Mouse (Mus musculus) midbrain, embryonic 16.5 days (tissue): ENCODE results near the gene Erlec1. TPM values are rescaled to one million over a fixed set of nuclear protein-coding genes. Genes with fewer than 3 reads are reported as not detected.
A peak's percentile ranks its signal among the peaks of the same experiment; 100 is the strongest.

ENCODE experiments used
- ATAC-seq: fragments of 200-750 bp; cut with Nextera tagmentation; 2 replicates; pipeline ENCODE4 v1.8.0; 2017; ENCODE audit warnings: moderate TSS enrichment
- H3K27ac ChIP-seq: fragments of 300-500 bp; sonication (generic); 2 replicates; pipeline ENCODE4 v1.5.1; 2014; ENCODE audit warnings: mild to moderate bottlenecking, low read length, mixed read lengths
- H3K27me3 ChIP-seq: fragments of 300-500 bp; sonication (generic); 2 replicates; pipeline ENCODE4 v1.6.1; 2014; ENCODE audit warnings: low read depth, low read length, mixed read lengths; ENCODE audit not compliant: control insufficient read depth, insufficient read depth
- H3K36me3 ChIP-seq: fragments of 300-500 bp; sonication (generic); 2 replicates; pipeline ENCODE4 v1.6.1; 2014; ENCODE audit warnings: mild to moderate bottlenecking, low read length, moderate library complexity, mixed read lengths; ENCODE audit not compliant: control insufficient read depth, insufficient read depth
- H3K4me1 ChIP-seq: fragments of 300-500 bp; sonication (generic); 2 replicates; pipeline ENCODE4 v1.6.1; 2014; ENCODE audit warnings: mild to moderate bottlenecking, low read length, mixed read lengths; ENCODE audit not compliant: control insufficient read depth, insufficient read depth
- H3K4me2 ChIP-seq: fragments of 300-500 bp; sonication (generic); 2 replicates; pipeline ENCODE4 v1.6.1; 2014; ENCODE audit warnings: mild to moderate bottlenecking, low read length, mixed read lengths
- H3K4me3 ChIP-seq: fragments of 300-500 bp; sonication (generic); 2 replicates; pipeline ENCODE4 v1.5.1; 2014; ENCODE audit warnings: low read depth, mild to moderate bottlenecking, low read length, moderate library complexity, mixed read lengths
- H3K9ac ChIP-seq: fragments of 300-500 bp; sonication (generic); 2 replicates; pipeline ENCODE4 v1.6.1; 2014; ENCODE audit warnings: low read depth, low read length, mixed read lengths
- H3K9me3 ChIP-seq: fragments of 300-500 bp; sonication (generic); replicated peaks from 2 replicates; pipeline ENCODE4 v1.6.1; 2014; ENCODE audit warnings: mild to moderate bottlenecking, low read length, mixed read lengths; ENCODE audit not compliant: control insufficient read depth, poor library complexity, severe bottlenecking
- WGBS: fragments of 180-500 bp; shearing (Covaris S2); extraction: QIAGEN DNeasy Blood & Tissue Kit; methylation state at CpG from one replicate; pipeline ENCODE4 v1.1.7; 2014; 5-methylcytosine and 5-hydroxymethylcytosine counted together
- polyA plus RNA-seq: library from polyadenylated mRNA; unstranded; fragments of >200 nt; fragmentation: Nextera tagmentation; extraction: Ambion mirVana; gene quantifications from 2 replicates; pipeline ENCODE4 v1.2.1, GENCODE M21; 2015

Gene Erlec1
- polyA plus RNA-seq, 1 experiment from 2014 or later: 10.2 TPM

GRCm38 (mm10) chr11:30953469-30954154 lies 523 bp downstream of the Erlec1 start:
- H3K27me3 ChIP-seq: no peaks in the 10 kb centered on the region
- H3K4me1 ChIP-seq: peaks cover 13% of the 10 kb centered on the region
- ATAC-seq: peak; percentile 93
- peak overlapping the region; percentile 79 for H3K27ac ChIP-seq
- WGBS: under 1% methylated on average over 19 of the region's 32 CpGs
- peak overlapping the region; percentile 92 for H3K9ac ChIP-seq
- H3K9me3 ChIP-seq: peaks cover 3% of the 10 kb centered on the region; the same call in 1 of the 2 replicates
- H3K4me3 ChIP-seq: peak overlapping the region; percentile 86
- H3K36me3 ChIP-seq: peaks cover 14% of the 10 kb centered on the region; the same call in 1 of the 2 replicates
- peak overlapping the region; percentile 66 for H3K4me2 ChIP-seq

- Histone ChIP-seq H3K9ac (no peak overlapping the region), H3K4me3 (peak overlapping the region; percentile 86), H3K27ac (no peak overlapping the region), H3K9me3 (peaks cover 2% of the 10 kb centered on the region; the same call in 1 of the 2 replicates), H3K4me2 (peak overlapping the region; percentile 66), H3K4me1 (peaks cover 13% of the 10 kb centered on the region), H3K36me3 (peaks cover 19% of the 10 kb centered on the region; the same call in 1 of the 2 replicates), H3K27me3 (no peaks in the 10 kb centered on the region)
- no peak for ATAC-seq
- WGBS: 79% methylated on average over 5 of the region's 5 CpGs
Measured at GRCm38 (mm10) chr11:30952829-30953228, 1.3 kb downstream of the Erlec1 start.

GRCm38 (mm10) chr11:30943522-30943921 lies 10.6 kb downstream of the Erlec1 start:
- Histone ChIP-seq H3K27me3 (no peaks in the 10 kb centered on the region), H3K36me3 (peaks cover 47% of the 10 kb centered on the region), H3K9me3 (no peaks in the 10 kb centered on the region), H3K9ac (no peak overlapping the region), H3K4me2 (no peak overlapping the region), H3K27ac (no peak overlapping the region), H3K4me3 (no peak overlapping the region), H3K4me1 (no peaks in the 10 kb centered on the region)
- ATAC-seq: no peak
- 98% methylated on average over 2 of the region's 2 CpGs for WGBS

- Histone ChIP-seq H3K4me2 (no peak overlapping the region), H3K27ac (no peak overlapping the region), H3K9me3 (no peaks in the 10 kb centered on the region), H3K9ac (no peak overlapping the region), H3K27me3 (no peaks in the 10 kb centered on the region), H3K4me1 (no peaks in the 10 kb centered on the region), H3K4me3 (no peak overlapping the region), H3K36me3 (peaks cover 5% of the 10 kb centered on the region)
- WGBS: 80% methylated on average over 1 of the region's 1 CpGs
- ATAC-seq: no peak
Measured at GRCm38 (mm10) chr11:30928498-30928897, 25.6 kb downstream of the Erlec1 start.

GRCm38 (mm10) chr11:30928079-30928478 lies 26.1 kb downstream of the Erlec1 start:
- Histone ChIP-seq H3K27me3 (no peaks in the 10 kb centered on the region), H3K27ac (no peak overlapping the region), H3K4me2 (no peak overlapping the region), H3K9me3 (no peaks in the 10 kb centered on the region), H3K4me1 (no peaks in the 10 kb centered on the region), H3K36me3 (peaks cover 5% of the 10 kb centered on the region), H3K4me3 (no peak overlapping the region), H3K9ac (no peak overlapping the region)
- no peak for ATAC-seq

GRCm38 (mm10) chr11:30923283-30923682 lies 30.9 kb downstream of the Erlec1 start:
- Histone ChIP-seq H3K9me3 (no peaks in the 10 kb centered on the region), H3K4me3 (no peak overlapping the region), H3K36me3 (no peaks in the 10 kb centered on the region; the same call in 1 of the 2 replicates), H3K4me2 (no peak overlapping the region), H3K9ac (no peak overlapping the region), H3K27me3 (no peaks in the 10 kb centered on the region), H3K4me1 (no peaks in the 10 kb centered on the region), H3K27ac (no peak overlapping the region)
- 99% methylated on average over 3 of the region's 3 CpGs for WGBS
- ATAC-seq: no peak

GRCm38 (mm10) chr11:30920641-30921040 lies 33.5 kb downstream of the Erlec1 start:
- no peak for ATAC-seq

GRCm38 (mm10) chr11:30912311-30912710 lies 41.8 kb downstream of the Erlec1 start:
- Histone ChIP-seq H3K27me3 (no peaks in the 10 kb centered on the region), H3K36me3 (no peaks in the 10 kb centered on the region), H3K4me3 (no peak overlapping the region), H3K4me2 (no peak overlapping the region), H3K27ac (no peak overlapping the region), H3K9ac (no peak overlapping the region), H3K9me3 (no peaks in the 10 kb centered on the region), H3K4me1 (no peaks in the 10 kb centered on the region)
- WGBS: 98% methylated on average over 3 of the region's 3 CpGs
- no peak for ATAC-seq

More at GRCm38 (mm10) chr11:30920641-30921040, 33.5 kb downstream of the Erlec1 start:
- no peak overlapping the region for H3K4me2 ChIP-seq
- no peak overlapping the region for H3K27ac ChIP-seq
- no peak overlapping the region for H3K4me3 ChIP-seq
- no peak overlapping the region for H3K9ac ChIP-seq
- H3K27me3 ChIP-seq: no peaks in the 10 kb centered on the region
- H3K4me1 ChIP-seq: no peaks in the 10 kb centered on the region
- no peaks in the 10 kb centered on the region for H3K9me3 ChIP-seq
- WGBS: 40% methylated on average over 1 of the region's 1 CpGs
- H3K36me3 ChIP-seq: no peaks in the 10 kb centered on the region; the same call in 1 of the 2 replicates

GRCm38 (mm10) chr11:30899312-30899711 lies 54.8 kb downstream of the Erlec1 start:
- H3K36me3 ChIP-seq: 0 out of 2 replicates have a peak, but pooled peaks cover 2% of the 10 kb centered on the region
- H3K27ac ChIP-seq: no peak overlapping the region
- H3K4me2 ChIP-seq: no peak overlapping the region
- no peaks in the 10 kb centered on the region for H3K27me3 ChIP-seq
- no peak overlapping the region for H3K9ac ChIP-seq
- H3K9me3 ChIP-seq: 0 out of 2 replicates have a peak, but pooled peaks cover under 1% of the 10 kb centered on the region
- no peak for ATAC-seq
- H3K4me1 ChIP-seq: no peaks in the 10 kb centered on the region
- H3K4me3 ChIP-seq: no peak overlapping the region
